Mouse (Mus musculus): ENCODE results near the gene Anp32a.

Anp32a gene

GRCm38 (mm10) chr9:62368256-62368905 lies 27.3 kb downstream of the Anp32a start:
- in situ Hi-C loops (cut with MboI): no loop called here

DNA sequence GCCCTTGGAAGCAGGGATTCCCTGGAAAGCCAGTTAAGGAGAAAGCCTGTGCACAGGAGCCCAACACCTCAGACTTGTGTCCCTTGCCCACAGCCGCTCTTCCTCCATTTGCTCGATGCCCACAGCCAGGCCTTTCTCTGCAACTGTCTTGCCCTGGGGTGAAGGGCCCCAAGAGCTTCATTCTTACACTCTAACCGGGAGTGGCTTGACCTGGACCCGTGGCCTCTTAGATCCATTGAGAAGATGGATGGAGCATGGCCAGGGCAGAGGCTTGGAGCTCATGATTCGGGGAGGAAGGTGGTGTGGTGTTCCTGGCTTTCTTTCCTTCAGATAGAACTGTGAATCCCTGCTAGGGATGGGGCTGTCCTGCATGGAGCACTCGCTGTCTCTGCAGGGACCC lies 28.1 kb downstream of the Anp32a start:
- in situ Hi-C loops (cut with MboI): no loop called here

DNA sequence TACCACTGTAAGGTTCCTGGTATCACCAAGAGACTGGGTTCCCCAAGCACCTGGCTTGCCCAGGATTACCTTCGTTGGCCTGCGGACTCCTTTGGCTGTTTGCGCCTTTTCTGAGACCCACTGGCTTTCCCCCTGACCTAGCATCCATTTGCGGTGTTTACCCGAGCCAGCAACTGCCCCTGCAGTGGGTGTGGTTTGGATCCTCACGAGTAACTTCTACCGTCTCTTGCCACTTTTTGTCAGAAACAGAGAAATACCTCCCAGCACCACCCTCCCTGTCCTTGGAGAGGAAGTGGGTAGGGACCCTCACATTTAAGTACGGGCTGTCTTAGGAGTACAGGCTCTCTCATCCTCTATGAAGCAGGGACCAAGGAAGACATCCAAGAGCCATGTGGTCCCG lies 29.1 kb downstream of the Anp32a start:
- in situ Hi-C loops (cut with MboI): no loop called here

DNA sequence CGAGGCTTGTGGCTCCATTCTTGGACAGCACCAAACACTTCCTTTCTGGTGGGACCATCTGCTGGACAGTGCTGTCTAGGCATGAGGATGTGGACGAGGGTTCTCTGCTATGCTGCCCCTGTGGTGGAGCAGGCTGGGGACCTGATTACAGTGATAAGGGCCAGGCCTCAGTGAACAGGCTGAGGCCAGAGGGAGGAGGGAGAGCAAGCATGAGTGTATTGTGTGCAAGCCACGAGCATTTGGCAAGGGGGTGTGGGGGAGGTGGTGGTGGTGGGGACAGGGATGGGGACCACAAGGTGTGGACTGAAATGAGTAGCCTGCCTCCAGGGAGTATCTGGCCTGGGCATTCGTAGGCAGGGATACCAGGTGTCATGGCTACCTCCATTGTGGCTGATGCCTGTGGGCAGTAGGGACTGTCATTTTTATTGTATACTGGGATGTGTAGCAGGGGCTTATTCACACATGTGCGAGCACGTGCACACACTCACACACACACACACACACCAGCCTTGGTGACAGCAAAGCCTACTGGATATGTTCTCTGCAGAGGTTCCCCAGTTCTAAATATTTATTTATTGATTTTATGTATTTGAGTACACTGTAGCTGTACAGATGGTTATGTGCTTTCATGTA lies 29.7 kb downstream of the Anp32a start:
- in situ Hi-C loops (cut with MboI): no loop called here

- in situ Hi-C loops (cut with MboI): no loop called here
These were observed 30.9 kb downstream of the Anp32a start for GRCm38 (mm10) chr9:62371745-62372555.

GRCm38 (mm10) chr9:62372556-62373221 lies 31.6 kb downstream of the Anp32a start:
- in situ Hi-C loops (cut with MboI): no loop called here

DNA sequence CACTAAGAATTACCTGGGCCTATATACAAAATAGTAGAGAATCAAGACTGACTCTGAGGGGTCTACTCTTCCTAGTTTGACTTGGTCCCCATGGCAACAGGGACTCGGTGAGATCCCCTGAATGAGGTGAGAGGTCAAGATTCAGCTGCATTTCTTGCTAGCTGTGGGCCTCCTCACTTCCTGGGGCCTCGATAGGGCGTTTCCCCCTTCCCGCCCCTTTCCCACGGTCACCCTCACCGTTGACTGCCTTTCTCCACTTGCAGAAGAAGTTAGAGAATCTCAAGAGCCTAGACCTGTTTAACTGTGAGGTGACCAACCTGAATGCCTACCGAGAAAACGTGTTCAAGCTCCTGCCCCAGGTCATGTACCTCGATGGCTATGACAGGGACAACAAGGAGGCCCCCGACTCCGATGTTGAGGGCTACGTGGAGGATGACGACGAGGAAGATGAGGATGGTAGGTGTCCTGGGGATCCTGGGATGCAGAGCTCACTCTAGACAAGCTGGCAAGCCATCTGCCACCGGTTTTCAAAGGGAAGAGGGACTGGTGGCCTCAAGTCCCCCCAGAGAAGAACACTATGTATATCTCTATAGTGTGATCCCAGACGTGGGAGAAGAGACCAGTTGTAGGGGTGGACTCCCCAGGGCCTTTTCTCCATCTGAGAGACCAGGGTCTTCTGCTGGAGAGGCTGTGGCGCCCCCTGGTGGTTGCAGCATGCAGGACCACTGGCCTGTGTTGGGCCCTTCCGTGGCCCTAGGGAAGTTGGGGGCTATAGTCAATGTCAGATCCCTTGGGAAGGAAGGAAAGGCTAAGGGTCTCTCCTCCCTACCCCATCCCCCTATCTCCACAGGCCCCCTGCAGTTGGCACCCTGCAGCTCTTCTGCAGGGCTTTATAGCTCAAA lies 32.4 kb downstream of the Anp32a start:
- in situ Hi-C loops (cut with MboI): no loop called here

DNA sequence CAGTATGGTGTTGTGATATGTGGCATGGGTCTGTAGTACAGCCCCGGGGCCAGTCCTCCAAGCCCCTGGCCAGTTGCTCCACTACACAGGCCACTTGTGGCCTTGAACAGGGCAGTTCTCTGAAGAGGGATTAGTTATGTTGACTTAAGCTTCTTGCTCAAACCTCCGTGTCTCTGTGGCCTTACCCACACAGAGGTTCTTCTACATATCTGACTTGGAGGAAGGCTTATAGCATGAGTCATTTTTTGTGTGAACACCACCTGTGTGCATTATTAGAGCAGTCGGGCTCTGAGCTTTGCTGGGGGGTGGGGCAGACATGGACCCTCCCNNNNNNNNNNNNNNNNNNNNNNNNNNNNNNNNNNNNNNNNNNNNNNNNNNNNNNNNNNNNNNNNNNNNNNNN lies 33.2 kb downstream of the Anp32a start:
- in situ Hi-C loops (cut with MboI): no loop called here

DNA sequence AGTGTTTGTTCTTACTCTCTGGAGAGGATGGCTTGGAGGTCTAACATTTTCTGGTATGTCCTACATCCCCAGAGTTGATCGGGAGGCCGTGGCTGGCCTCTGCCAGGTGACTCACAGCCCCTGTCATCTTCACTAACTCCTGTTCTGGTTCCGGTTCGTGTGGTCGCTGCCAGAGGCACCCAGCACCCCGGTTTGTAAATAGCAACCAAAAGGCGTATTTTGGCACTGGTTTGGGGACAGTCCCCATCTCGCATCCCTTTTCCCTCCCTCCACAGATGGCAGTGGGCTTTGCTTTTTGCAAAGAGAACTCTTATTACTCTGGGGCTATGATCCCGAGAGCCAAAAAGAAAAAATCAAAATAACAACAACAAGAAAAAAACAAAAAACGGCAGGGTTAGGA lies 36.8 kb downstream of the Anp32a start:
- in situ Hi-C loops (cut with MboI): no loop called here

DNA sequence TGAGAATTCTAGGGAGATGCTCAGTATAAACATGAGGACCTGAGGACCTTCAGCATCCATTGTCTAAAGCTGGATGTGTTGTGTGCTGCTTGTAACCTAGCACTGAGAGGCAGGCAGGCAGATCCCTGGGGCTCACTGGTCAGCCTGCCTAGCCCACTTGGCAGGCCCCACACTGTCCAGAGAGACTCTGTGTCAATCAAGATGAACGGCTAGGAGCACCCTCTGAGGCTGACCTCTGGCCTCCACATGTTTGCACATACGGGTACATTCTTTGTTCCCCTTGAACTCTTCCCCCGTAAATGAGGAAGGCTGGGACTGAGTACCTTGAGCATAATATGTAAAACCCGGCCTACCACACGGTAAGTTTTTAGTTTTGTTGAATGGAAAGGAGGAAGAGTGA lies 39.3 kb downstream of the Anp32a start:
- in situ Hi-C loops (cut with MboI): no loop called here

- in situ Hi-C loops (cut with MboI): no loop called here
These were observed 40.4 kb downstream of the Anp32a start for GRCm38 (mm10) chr9:62381402-62381913.

GRCm38 (mm10) chr9:62382519-62383084 lies 41.5 kb downstream of the Anp32a start:
- in situ Hi-C loops (cut with MboI): no loop called here

DNA sequence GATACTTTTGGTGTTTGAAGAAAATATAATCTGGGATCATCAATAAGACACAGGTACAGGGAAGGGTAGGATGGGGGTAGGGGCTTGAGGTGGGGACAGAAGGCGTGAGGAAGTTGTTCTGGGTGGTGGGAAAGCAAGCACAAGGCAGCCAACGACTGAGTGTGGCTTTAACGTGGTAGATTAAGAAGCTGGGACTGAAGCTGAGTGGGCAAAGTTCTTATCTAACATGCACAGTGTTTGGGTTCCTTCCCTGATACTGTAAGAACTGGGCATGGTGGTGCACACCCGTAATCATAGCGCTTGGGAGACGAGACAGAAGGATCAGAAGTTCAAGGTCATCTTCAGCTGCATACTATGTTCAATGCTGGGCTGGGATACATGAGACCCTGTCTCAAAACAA lies 44.0 kb downstream of the Anp32a start:
- in situ Hi-C loops (cut with MboI): no loop called here

DNA sequence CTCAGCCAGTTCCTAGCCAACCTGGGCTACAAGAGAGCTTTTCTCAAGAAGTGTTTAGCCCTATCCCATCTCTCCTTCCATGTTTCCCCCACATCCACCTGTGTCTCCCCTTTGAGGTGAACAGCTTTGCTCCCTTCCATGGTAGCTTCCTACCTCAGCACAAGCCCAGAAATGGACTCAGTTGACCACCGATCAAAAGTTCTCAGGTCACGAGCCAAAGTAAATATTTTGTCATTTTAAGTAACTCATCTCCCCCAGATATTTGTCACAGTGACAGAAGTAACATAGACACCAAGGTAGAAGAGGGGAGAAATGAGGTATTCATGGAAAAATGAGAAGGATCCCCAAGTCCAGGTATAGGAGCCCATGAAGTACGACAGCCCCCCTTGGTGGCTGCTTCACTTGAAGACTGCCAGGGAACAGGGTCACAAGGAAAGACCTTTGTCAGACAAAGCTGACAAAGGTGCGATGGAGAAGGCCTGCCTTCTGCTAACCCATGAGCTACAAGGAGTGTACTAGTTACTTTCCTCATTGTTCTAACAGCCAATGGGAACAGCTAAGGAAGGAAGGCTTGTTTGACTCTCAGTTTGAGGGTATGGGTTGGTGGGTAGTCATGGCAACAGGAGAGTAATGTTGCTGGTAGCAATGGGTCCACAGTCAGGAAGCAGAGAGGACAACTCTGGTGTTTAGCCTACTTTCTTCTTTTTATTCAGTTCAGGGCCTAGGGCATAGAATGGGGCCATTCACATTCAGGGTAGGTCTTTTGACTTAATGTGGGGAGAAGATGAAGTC lies 44.8 kb downstream of the Anp32a start:
- in situ Hi-C loops (cut with MboI): no loop called here

GRCm38 (mm10) chr9:62389735-62390134 lies 48.6 kb downstream of the Anp32a start:
- in situ Hi-C loops (cut with MboI): no loop called here

- in situ Hi-C loops (cut with MboI): no loop called here
These were observed 52.4 kb downstream of the Anp32a start for GRCm38 (mm10) chr9:62393531-62393930.

DNA sequence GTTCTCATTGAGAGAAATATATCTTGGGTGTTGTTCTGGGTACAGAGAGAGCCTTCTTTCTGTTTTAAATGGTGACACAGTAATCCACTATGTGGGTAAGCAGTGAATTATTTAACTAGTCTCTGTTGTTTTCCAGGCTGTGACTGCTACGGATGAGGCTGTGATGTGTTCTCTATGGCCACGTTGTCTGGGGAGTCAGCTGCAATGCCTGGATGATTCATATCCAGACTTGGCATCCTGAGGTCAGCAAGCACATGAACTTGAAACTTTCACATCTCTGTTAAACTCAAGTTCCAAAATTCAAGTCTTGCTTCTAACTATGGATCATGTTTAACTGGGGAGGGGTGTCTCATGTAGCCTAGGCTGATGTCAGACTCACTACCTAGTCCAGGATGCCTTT lies 53.1 kb downstream of the Anp32a start:
- in situ Hi-C loops (cut with MboI): no loop called here

DNA sequence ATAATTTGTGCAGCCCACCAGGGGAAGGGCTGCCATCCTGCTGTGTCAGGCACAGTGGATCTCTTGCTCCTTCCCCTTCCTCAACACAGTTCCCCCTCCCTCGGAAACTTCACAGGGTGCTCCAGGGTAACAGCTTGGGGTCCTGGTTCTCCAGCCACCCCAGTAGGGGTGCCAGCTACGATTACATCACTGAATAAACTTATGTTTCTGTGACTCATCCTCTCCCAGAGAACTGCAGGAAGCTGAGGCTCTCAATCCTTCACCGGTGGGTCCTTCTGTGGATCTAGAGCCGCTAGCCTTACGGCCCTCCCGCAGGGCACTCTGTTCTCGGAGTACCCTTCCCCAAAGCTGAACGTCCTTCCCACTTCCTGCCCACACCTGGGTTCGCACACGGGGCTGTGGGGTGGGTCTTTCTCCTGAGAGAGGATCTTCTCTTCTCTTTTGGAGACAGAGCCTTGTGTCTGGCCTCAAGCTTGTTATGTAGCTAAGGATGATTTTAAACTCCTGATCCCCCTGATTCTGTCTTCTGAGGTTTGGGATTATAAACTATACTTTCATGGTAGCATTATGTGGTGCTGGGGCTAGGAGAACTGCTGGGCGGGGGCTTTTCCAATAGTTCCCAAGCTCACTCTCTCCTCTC lies 59.6 kb downstream of the Anp32a start:
- in situ Hi-C loops (cut with MboI): no loop called here

GRCm38 (mm10) chr9:62401589-62401988 lies 60.5 kb downstream of the Anp32a start:
- in situ Hi-C loops (cut with MboI): no loop called here

Data from mature B cell (primary cell).